Mouse (Mus musculus) hindbrain, embryonic 11.5 days (tissue): ENCODE measurements around the gene Klhl1. TPM values are rescaled to one million over a fixed set of nuclear protein-coding genes. Genes with fewer than 3 reads are reported as not detected.
A peak's percentile ranks its signal among the peaks of the same experiment; 100 is the strongest.
"Not testable (repeated sequence)": the region's sequence is repeated elsewhere in the genome, so short reads cannot be mapped to it uniquely, and the experiment has no call there.

Experiments
- ATAC-seq: fragments of 200-750 bp; cut with Nextera tagmentation; 2 replicates; pipeline ENCODE4 v1.8.0; 2017; ENCODE audit warnings: mild to moderate bottlenecking, moderate TSS enrichment, moderate library complexity; ENCODE audit not compliant: low FRiP score
- DNase-seq: peaks from one replicate; pipeline ENCODE4 v3.0.0-alpha.2; 2015; ENCODE audit warnings: low spot score
- H3K27ac ChIP-seq: fragments of 300-500 bp; sonication (generic); 2 replicates; pipeline ENCODE4 v1.5.1; 2014; ENCODE audit warnings: mild to moderate bottlenecking, low read depth, low read length
- H3K27me3 ChIP-seq: fragments of 300-500 bp; sonication (generic); 2 replicates; pipeline ENCODE4 v1.6.1; 2014; ENCODE audit warnings: mild to moderate bottlenecking, low read length, moderate library complexity, mixed read lengths; ENCODE audit not compliant: control insufficient read depth, insufficient read depth
- H3K36me3 ChIP-seq: fragments of 300-500 bp; sonication (generic); 2 replicates; pipeline ENCODE4 v1.6.1; 2014; ENCODE audit warnings: mild to moderate bottlenecking, low read length, moderate library complexity, mixed read lengths; ENCODE audit not compliant: control insufficient read depth, insufficient read depth
- H3K4me1 ChIP-seq: fragments of 300-500 bp; sonication (generic); replicated peaks from 2 replicates; pipeline ENCODE4 v1.6.1; 2014; ENCODE audit warnings: low read length, mixed read lengths; ENCODE audit not compliant: control insufficient read depth, insufficient read depth
- H3K4me2 ChIP-seq: fragments of 300-500 bp; sonication (generic); replicated peaks from 2 replicates; pipeline ENCODE4 v1.6.1; 2014; ENCODE audit warnings: mild to moderate bottlenecking, low read depth, low read length
- H3K4me3 ChIP-seq: fragments of 300-500 bp; sonication (generic); 2 replicates; pipeline ENCODE4 v1.5.1; 2014; ENCODE audit warnings: low read depth, low read length
- H3K9ac ChIP-seq: fragments of 300-500 bp; sonication (generic); 2 replicates; pipeline ENCODE4 v1.6.1; 2014; ENCODE audit warnings: low read depth, low read length
- H3K9me3 ChIP-seq: fragments of 300-500 bp; sonication (generic); 2 replicates; pipeline ENCODE4 v1.6.1; 2016; ENCODE audit warnings: low read length; ENCODE audit not compliant: control insufficient read depth
- WGBS: fragments of 180-500 bp; shearing (Covaris S2); extraction: QIAGEN DNeasy Blood & Tissue Kit; methylation state at CpG from one replicate; pipeline ENCODE4 v1.1.7; 2014; 5-methylcytosine and 5-hydroxymethylcytosine counted together
- polyA plus RNA-seq: library from polyadenylated mRNA; unstranded; fragments of >200 nt; fragmentation: Nextera tagmentation; extraction: Ambion mirVana; gene quantifications from 2 replicates; pipeline ENCODE4 v1.2.1, GENCODE M21; 2014

Gene Klhl1
- polyA plus RNA-seq, 1 experiment from 2014 or later, result 2.3 TPM

DNA sequence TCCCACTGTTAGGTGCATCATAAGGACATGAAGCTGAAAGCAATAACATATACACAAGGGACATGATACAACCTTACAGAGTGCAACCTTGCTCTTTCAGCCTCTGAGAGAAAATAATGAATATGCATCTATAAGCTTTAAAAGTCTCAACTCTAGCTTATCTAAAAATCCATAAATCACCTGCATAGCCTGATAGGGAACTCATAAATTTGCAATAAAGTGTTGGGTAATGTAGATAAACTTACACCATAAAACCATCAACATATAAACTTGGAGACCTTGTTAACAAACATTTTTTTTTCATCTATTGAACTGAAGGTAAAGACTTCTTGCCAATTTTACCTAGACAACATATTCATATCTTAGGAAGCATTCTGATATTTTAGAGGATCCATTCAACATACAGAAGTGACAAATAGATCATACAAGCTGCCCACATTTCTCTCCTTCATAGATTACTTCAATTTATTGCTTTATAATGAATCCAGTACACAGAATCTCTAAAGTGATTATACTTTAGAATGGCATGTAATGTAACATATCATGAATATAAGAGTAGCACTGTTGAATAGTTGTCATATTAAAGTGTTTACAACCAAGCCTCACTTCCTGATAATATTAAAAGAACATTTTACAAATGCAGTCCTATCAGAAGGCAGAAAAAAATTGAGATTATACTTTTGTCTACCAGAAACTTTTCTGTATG, 126.7 kb downstream of the Klhl1 start:
- H3K27me3 ChIP-seq, result no peaks in the 10 kb centered on the region
- H3K36me3 ChIP-seq, result no peaks in the 10 kb centered on the region
- no peaks in the 10 kb centered on the region for H3K9me3 ChIP-seq
- no peak overlapping the region for H3K4me2 ChIP-seq
- no peak for DNase-seq
- no peaks in the 10 kb centered on the region for H3K4me1 ChIP-seq
- no peak overlapping the region for H3K27ac ChIP-seq
- no peak overlapping the region for H3K9ac ChIP-seq
- ATAC-seq, result no peak
- no peak overlapping the region for H3K4me3 ChIP-seq

DNA sequence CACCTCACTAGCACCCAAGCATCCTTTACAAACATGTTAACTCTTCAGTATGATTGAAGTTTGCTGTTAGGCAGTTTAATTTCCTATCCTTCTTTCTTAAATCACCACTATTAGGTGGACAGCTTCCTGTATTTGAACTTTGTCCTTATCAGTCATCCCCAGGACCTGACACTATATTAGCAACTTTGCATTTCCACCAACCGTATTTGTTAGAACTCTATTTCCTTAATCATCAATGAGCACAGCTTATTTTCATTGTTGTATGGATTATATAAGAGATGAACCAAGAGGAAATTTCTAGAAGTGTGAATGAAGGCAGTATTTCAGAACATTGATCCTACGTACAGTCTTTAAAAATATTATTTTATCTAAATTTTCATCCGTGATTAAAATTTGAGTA, 156.2 kb downstream of the Klhl1 start:
- no peaks in the 10 kb centered on the region for H3K9me3 ChIP-seq
- ATAC-seq, result no peak
- H3K4me1 ChIP-seq, result no peaks in the 10 kb centered on the region
- H3K9ac ChIP-seq, result no peak overlapping the region
- WGBS, result 89% methylated on average over 3 of the region's 3 CpGs
- no peak overlapping the region for H3K27ac ChIP-seq
- no peaks in the 10 kb centered on the region for H3K27me3 ChIP-seq
- no peaks in the 10 kb centered on the region for H3K36me3 ChIP-seq
- no peak overlapping the region for H3K4me3 ChIP-seq
- H3K4me2 ChIP-seq, result no peak overlapping the region
- DNase-seq, result no peak

DNA sequence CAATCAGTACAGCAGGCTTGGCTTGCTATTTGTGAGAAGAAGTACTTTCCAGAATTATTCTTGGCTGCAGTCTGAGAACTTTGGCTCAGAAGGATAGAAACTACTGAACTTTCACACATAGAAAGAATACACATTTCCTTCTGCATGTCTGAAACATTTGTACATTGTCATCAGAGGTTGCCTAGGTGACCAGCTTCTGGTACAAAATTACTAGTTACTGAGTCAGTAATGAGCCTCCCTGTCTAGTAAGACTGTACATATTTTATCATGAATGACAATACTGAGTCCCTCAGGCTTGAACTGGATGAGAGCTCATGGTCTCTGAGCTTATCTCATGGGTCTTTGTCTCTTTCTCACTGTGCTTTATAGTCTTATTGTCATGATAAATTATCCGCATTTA, 170.7 kb downstream of the Klhl1 start:
- no peaks in the 10 kb centered on the region for H3K9me3 ChIP-seq
- no peak overlapping the region for H3K27ac ChIP-seq
- H3K36me3 ChIP-seq, result no peaks in the 10 kb centered on the region
- H3K4me3 ChIP-seq, result no peak overlapping the region
- ATAC-seq, result no peak
- no peak overlapping the region for H3K4me2 ChIP-seq
- DNase-seq, result no peak
- H3K27me3 ChIP-seq, result no peaks in the 10 kb centered on the region
- WGBS, result 98% methylated on average over 1 of the region's 1 CpGs
- H3K4me1 ChIP-seq, result no peaks in the 10 kb centered on the region
- H3K9ac ChIP-seq, result no peak overlapping the region

DNA sequence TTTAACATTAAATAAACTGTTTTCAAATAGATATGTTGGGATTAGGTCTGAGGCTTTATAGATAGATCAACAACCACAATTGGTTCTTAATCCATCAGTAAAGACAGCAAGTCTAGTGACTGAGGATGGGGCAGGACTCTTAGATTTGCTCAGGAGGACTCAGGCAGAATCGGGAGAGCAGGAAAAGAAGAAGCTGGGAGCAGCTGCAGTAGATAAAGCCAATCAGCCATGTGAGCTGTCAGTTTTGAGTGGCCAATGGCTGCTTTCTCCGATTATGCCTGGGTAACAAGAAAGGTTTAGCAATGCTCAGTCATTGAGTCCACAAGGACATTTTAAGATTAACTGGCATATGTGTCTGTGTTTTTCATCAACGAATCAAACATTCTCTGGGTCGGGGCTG, 187.8 kb downstream of the Klhl1 start:
- Histone ChIP-seq H3K36me3 (no peaks in the 10 kb centered on the region), H3K4me1 (no peaks in the 10 kb centered on the region), H3K9ac (no peak overlapping the region), H3K9me3 (no peaks in the 10 kb centered on the region), H3K4me3 (no peak overlapping the region), H3K27ac (no peak overlapping the region), H3K27me3 (no peaks in the 10 kb centered on the region), H3K4me2 (no peak overlapping the region)
- DNase-seq (peak; percentile 18), ATAC-seq (peak; percentile 58)
- WGBS, result 62% methylated on average over 4 of the region's 4 CpGs

DNA sequence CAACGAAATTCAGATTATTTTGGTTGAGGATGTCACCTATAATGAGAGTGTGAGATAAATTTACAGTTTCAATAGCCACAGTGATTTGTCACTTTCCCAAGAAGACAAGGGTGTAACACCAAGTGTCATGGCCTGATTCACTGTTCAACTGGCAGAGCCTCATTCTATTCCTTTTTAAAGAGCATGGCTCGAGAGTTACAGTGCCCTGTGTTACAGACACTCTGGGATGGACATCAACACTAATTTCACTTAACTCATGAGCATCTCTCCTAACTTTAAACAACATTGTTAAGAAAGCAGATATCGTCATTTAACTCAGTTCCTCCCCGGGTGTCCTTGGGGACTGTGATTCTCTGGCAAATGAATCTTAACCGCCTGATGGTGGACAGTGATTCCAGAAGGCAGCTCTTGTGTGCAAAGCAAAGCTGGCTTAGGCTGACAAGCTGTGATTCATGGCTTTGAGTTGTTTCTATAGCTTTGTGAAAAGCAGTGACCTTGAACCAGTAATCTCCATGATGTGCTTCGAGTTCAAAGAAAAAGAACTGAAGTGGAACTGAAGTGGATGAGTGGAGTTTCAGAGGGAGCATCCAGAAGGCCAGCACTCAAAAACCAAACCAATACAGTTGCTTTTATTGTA, 301.0 kb downstream of the Klhl1 start:
- Histone ChIP-seq H3K27me3 (no peaks in the 10 kb centered on the region), H3K9me3 (no peaks in the 10 kb centered on the region), H3K4me1 (no peaks in the 10 kb centered on the region), H3K4me3 (no peak overlapping the region), H3K4me2 (no peak overlapping the region), H3K27ac (no peak overlapping the region), H3K36me3 (no peaks in the 10 kb centered on the region), H3K9ac (no peak overlapping the region)
- DNase-seq (peak; percentile 9), ATAC-seq (peak; percentile 43; the same call in 1 of the 2 replicates)
- 64% methylated on average over 6 of the region's 6 CpGs for WGBS

DNA sequence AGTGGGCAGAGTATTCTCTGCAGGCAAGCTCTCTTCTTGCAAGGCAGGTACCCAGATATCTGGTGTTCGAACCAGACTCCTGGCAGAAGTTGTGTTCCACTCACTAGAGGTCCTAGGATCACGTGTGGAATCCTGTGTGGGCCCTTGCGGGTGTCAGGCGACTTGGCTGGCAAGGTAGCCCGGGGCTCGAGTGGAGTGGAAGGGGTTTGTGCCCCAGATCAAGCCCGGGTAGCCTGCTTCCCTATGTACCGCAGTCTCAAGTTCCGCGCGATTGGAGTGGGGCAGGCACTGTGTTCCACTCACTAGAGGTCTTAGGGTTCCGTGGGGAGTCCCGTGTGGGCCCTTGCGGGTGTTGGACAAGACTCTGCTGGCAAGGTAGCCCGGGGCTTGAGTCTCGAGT, 324.1 kb downstream of the Klhl1 start:
- not testable (repeated sequence) for H3K27me3 ChIP-seq, ATAC-seq, H3K4me2 ChIP-seq, H3K9ac ChIP-seq, H3K4me3 ChIP-seq, H3K36me3 ChIP-seq, H3K27ac ChIP-seq, DNase-seq, H3K9me3 ChIP-seq, H3K4me1 ChIP-seq
- WGBS, result 94% methylated on average over 14 of the region's 16 CpGs

DNA sequence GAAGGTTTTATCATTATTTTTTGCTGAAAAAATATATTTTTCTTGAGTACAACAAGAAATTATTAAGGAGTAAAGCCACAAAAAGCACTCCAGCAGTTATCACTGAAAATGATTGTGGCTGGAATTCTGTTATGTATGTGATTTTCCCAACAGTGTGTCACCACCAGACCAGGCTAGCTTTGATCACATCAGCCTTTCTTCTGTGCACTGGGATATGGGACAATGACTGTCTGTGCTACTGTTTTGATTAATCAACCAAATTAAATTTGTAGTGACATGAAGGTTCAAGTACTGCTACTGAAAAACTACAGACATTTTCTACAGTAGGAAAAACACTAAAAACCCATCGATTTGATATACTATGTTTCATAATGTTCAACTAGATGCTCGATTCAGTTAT, 344.4 kb downstream of the Klhl1 start:
- ATAC-seq (no peak), DNase-seq (no peak)
- 92% methylated on average over 2 of the region's 2 CpGs for WGBS
- Histone ChIP-seq H3K27me3 (no peaks in the 10 kb centered on the region), H3K9ac (no peak overlapping the region), H3K9me3 (no peaks in the 10 kb centered on the region), H3K27ac (no peak overlapping the region), H3K4me1 (no peaks in the 10 kb centered on the region), H3K36me3 (no peaks in the 10 kb centered on the region), H3K4me3 (no peak overlapping the region), H3K4me2 (no peak overlapping the region)

DNA sequence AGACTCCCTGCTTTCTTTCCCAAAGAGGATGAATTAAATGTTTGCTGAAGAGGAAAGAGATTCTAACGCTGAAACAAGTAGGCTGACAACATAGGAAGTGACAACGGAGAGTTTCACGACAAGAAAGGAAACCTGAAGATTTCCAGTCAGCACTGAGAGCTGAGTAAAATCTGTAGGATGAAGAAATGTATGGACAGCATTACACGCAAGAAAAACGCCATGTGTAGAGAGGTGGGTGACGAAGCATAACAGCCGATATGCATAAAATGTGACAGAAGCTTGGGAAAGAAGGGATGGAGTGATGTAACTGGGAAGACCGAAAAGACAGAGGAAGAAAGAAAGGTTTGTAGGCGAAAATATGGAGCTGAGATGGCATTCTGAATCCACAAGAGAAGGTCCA, 375.8 kb downstream of the Klhl1 start:
- no peaks in the 10 kb centered on the region for H3K9me3 ChIP-seq
- ATAC-seq, result no peak
- no peak for DNase-seq
- H3K4me2 ChIP-seq, result no peak overlapping the region
- H3K27ac ChIP-seq, result no peak overlapping the region
- H3K27me3 ChIP-seq, result no peaks in the 10 kb centered on the region
- WGBS, result 82% methylated on average over 9 of the region's 9 CpGs
- no peaks in the 10 kb centered on the region for H3K36me3 ChIP-seq
- H3K4me3 ChIP-seq, result no peak overlapping the region
- no peak overlapping the region for H3K9ac ChIP-seq
- H3K4me1 ChIP-seq, result no peaks in the 10 kb centered on the region

DNA sequence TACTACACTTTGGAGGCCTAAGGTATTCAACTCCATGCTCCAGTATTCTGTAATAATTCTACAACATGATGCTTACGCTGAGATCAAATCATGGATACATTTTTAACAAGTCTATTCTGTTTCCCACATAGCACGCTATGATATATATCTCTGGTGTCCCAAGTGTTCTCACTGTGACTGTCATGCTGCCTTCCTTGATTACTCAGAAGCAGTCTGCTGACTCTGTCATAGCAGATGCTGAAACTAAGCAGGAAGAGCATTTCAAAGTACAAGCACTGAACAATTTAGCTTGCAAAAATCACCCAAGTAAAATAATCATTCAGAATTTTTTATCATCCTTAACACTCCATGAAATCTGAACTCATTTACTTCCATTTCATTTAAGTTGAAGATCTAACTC, 378.7 kb downstream of the Klhl1 start:
- no peak for ATAC-seq
- no peak for DNase-seq
- Histone ChIP-seq H3K27me3 (no peaks in the 10 kb centered on the region), H3K27ac (no peak overlapping the region), H3K4me1 (no peaks in the 10 kb centered on the region), H3K9ac (no peak overlapping the region), H3K4me2 (no peak overlapping the region), H3K4me3 (no peak overlapping the region), H3K9me3 (no peaks in the 10 kb centered on the region), H3K36me3 (no peaks in the 10 kb centered on the region)
- WGBS, result 92% methylated on average over 2 of the region's 2 CpGs
